Mouse (Mus musculus) forebrain, postnatal 0 days (tissue): Measurements from ENCODE around the gene Itgb5. TPM values are rescaled to one million over a fixed set of nuclear protein-coding genes. Genes with fewer than 3 reads are reported as not detected.

Source experiments
- ATAC-seq: fragments of 200-750 bp; cut with Nextera tagmentation; 2 replicates; pipeline ENCODE4 v1.8.0; 2017; ENCODE audit warnings: mild to moderate bottlenecking, moderate library complexity
- DNase-seq: peaks from one replicate; pipeline ENCODE4 v3.0.0-alpha.2; 2015
- H3K27ac ChIP-seq: fragments of 300-500 bp; sonication (generic); 2 replicates; pipeline ENCODE4 v1.5.1; 2014; ENCODE audit warnings: low read depth, mild to moderate bottlenecking, antibody characterized with exemption, low read length, moderate library complexity, mixed read lengths
- H3K27me3 ChIP-seq: fragments of 300-500 bp; sonication (generic); 2 replicates; pipeline ENCODE4 v1.6.1; 2014; ENCODE audit warnings: mild to moderate bottlenecking, low read length, mixed read lengths; ENCODE audit not compliant: insufficient read depth
- H3K36me3 ChIP-seq: fragments of 300-500 bp; sonication (generic); 2 replicates; pipeline ENCODE4 v1.6.1; 2014; ENCODE audit warnings: mild to moderate bottlenecking, moderate library complexity; ENCODE audit not compliant: insufficient read depth
- H3K4me1 ChIP-seq: fragments of 300-500 bp; sonication (generic); 2 replicates; pipeline ENCODE4 v1.6.1; 2014; ENCODE audit warnings: antibody characterized with exemption; ENCODE audit not compliant: insufficient read depth
- H3K4me2 ChIP-seq: fragments of 300-500 bp; sonication (generic); 2 replicates; pipeline ENCODE4 v1.6.1; 2014; ENCODE audit warnings: low read depth, mild to moderate bottlenecking, moderate library complexity
- H3K4me3 ChIP-seq: fragments of 300-500 bp; sonication (generic); 2 replicates; pipeline ENCODE4 v1.5.1; 2014; ENCODE audit warnings: low read depth, low read length, mixed read lengths
- H3K9ac ChIP-seq: fragments of 300-500 bp; sonication (generic); 2 replicates; pipeline ENCODE4 v1.6.1; 2014; ENCODE audit warnings: mild to moderate bottlenecking
- H3K9me3 ChIP-seq: fragments of 300-500 bp; sonication (generic); 2 replicates; pipeline ENCODE4 v1.6.1; 2016; ENCODE audit warnings: low read length
- CTCF ChIP-seq: sonication (generic); IDR thresholded peaks from 2 replicates; pipeline ENCODE4 v1.5.1; 2016; ENCODE audit warnings: antibody characterized with exemption, control low read depth, low read depth
- WGBS: fragments of 180-500 bp; shearing (Covaris S2); extraction: QIAGEN DNeasy Blood & Tissue Kit; methylation state at CpG from one replicate; pipeline ENCODE4 v1.1.7; 2014; 5-methylcytosine and 5-hydroxymethylcytosine counted together
- polyA plus RNA-seq: library from polyadenylated mRNA; unstranded; fragments of >200 nt; fragmentation: Nextera tagmentation; extraction: Ambion mirVana; gene quantifications from 2 replicates; pipeline ENCODE4 v1.2.1, GENCODE M21; 2015
- total RNA-seq: library from RNA; depleted of rRNA; stranded (reverse); fragments of >200 nt; gene quantifications from 2 replicates; pipeline ENCODE4 v1.2.3, GENCODE M21; 2014

Gene Itgb5
- total and polyA plus RNA-seq, 2 experiments from 2014 or later = 19.7 to 49.3 TPM

- TF ChIP-seq CTCF = no peak
- Histone ChIP-seq H3K27me3 (no peaks in the 10 kb centered on the region), H3K4me2 (no peak overlapping the region), H3K27ac (no peak overlapping the region), H3K4me3 (no peak overlapping the region), H3K4me1 (0 out of 2 replicates have a peak, but pooled peaks cover 4% of the 10 kb centered on the region), H3K9me3 (no peaks in the 10 kb centered on the region), H3K9ac (no peak overlapping the region), H3K36me3 (no peaks in the 10 kb centered on the region)
- no peak for ATAC-seq
- no peak for DNase-seq
- 79% methylated on average over 5 of the region's 5 CpGs for WGBS
Observed at GRCm38 (mm10) chr16:33904553-33904952, 75.1 kb downstream of the Itgb5 start.

GRCm38 (mm10) chr16:33908239-33908638, 78.8 kb downstream of the Itgb5 start:
- Histone ChIP-seq H3K4me1 (0 out of 2 replicates have a peak, but pooled peaks cover 4% of the 10 kb centered on the region), H3K4me2 (no peak overlapping the region), H3K9me3 (no peaks in the 10 kb centered on the region), H3K9ac (no peak overlapping the region), H3K36me3 (no peaks in the 10 kb centered on the region), H3K27ac (no peak overlapping the region), H3K27me3 (no peaks in the 10 kb centered on the region; the same call in 1 of the 2 replicates), H3K4me3 (no peak overlapping the region)
- 71% methylated on average over 4 of the region's 4 CpGs for WGBS
- no peak for TF ChIP-seq CTCF
- no peak for DNase-seq
- ATAC-seq = no peak

- Histone ChIP-seq H3K27me3 (no peaks in the 10 kb centered on the region; the same call in 1 of the 2 replicates), H3K36me3 (no peaks in the 10 kb centered on the region), H3K9me3 (no peaks in the 10 kb centered on the region), H3K27ac (no peak overlapping the region), H3K4me2 (no peak overlapping the region), H3K4me3 (no peak overlapping the region), H3K9ac (no peak overlapping the region), H3K4me1 (no peaks in the 10 kb centered on the region)
- ATAC-seq (no peak), DNase-seq (no peak)
- 74% methylated on average over 4 of the region's 4 CpGs for WGBS
- no peak for TF ChIP-seq CTCF
Observed at GRCm38 (mm10) chr16:33914997-33915396, 85.5 kb downstream of the Itgb5 start.

GRCm38 (mm10) chr16:33916473-33917251, 87.2 kb downstream of the Itgb5 start:
- H3K36me3 ChIP-seq = no peaks in the 10 kb centered on the region
- no peak overlapping the region for H3K4me3 ChIP-seq
- H3K4me1 ChIP-seq = no peaks in the 10 kb centered on the region
- 0 out of 2 replicates have a peak overlapping the region, but pooled peaks have one; percentile 40 for H3K27ac ChIP-seq
- no peak overlapping the region for H3K9ac ChIP-seq
- no peak overlapping the region for H3K4me2 ChIP-seq
- ATAC-seq (peak; percentile 87), DNase-seq (peak; percentile 41)
- no peaks in the 10 kb centered on the region for H3K9me3 ChIP-seq
- TF ChIP-seq CTCF = no peak
- H3K27me3 ChIP-seq = no peaks in the 10 kb centered on the region; the same call in 1 of the 2 replicates
- WGBS = 44% methylated on average over 12 of the region's 12 CpGs

- no peaks in the 10 kb centered on the region for H3K9me3 ChIP-seq
Observed at GRCm38 (mm10) chr16:33917390-33917789, 87.9 kb downstream of the Itgb5 start.

GRCm38 (mm10) chr16:33917926-33918325, 88.5 kb downstream of the Itgb5 start:
- no peak overlapping the region for H3K4me2 ChIP-seq
- no peak overlapping the region for H3K9ac ChIP-seq
- ATAC-seq (no peak), DNase-seq (no peak)
- no peaks in the 10 kb centered on the region; the same call in 1 of the 2 replicates for H3K27me3 ChIP-seq
- H3K27ac ChIP-seq = no peak overlapping the region
- 90% methylated on average over 5 of the region's 5 CpGs for WGBS
- no peaks in the 10 kb centered on the region for H3K4me1 ChIP-seq
- no peak for TF ChIP-seq CTCF
- H3K9me3 ChIP-seq = no peaks in the 10 kb centered on the region
- H3K4me3 ChIP-seq = no peak overlapping the region
- H3K36me3 ChIP-seq = no peaks in the 10 kb centered on the region

More at GRCm38 (mm10) chr16:33917390-33917789, 87.9 kb downstream of the Itgb5 start:
- Histone ChIP-seq H3K27me3 (no peaks in the 10 kb centered on the region; the same call in 1 of the 2 replicates), H3K9ac (no peak overlapping the region), H3K27ac (no peak overlapping the region), H3K4me2 (no peak overlapping the region), H3K36me3 (no peaks in the 10 kb centered on the region), H3K4me3 (no peak overlapping the region), H3K4me1 (no peaks in the 10 kb centered on the region)
- ATAC-seq (no peak), DNase-seq (no peak)
- no peak for TF ChIP-seq CTCF
- WGBS = 57% methylated on average over 5 of the region's 5 CpGs

GRCm38 (mm10) chr16:33921514-33921913, 92.0 kb downstream of the Itgb5 start:
- Histone ChIP-seq H3K4me2 (no peak overlapping the region), H3K27ac (no peak overlapping the region), H3K9ac (no peak overlapping the region), H3K4me3 (no peak overlapping the region), H3K4me1 (no peaks in the 10 kb centered on the region), H3K36me3 (no peaks in the 10 kb centered on the region), H3K27me3 (no peaks in the 10 kb centered on the region; the same call in 1 of the 2 replicates), H3K9me3 (no peaks in the 10 kb centered on the region)
- no peak for TF ChIP-seq CTCF
- WGBS = 87% methylated on average over 5 of the region's 5 CpGs
- no peak for DNase-seq
- no peak for ATAC-seq
